Mouse (Mus musculus): ENCODE data around the gene Ybx2. TPM values are rescaled to one million over a fixed set of nuclear protein-coding genes. Genes with fewer than 3 reads are reported as not detected.
"Not testable (repeated sequence)": the region's sequence is repeated elsewhere in the genome, so short reads cannot be mapped to it uniquely, and the experiment has no call there.

The Ybx2 gene
- total RNA-seq, 2 experiments from 2014 or later, result 5.0 TPM; not detected in 1

GRCm38 (mm10) chr11:69950807-69951459 is 15.3 kb downstream of the Ybx2 start:
- no peak for ATAC-seq (replicated peaks; ENCODE audit: low FRiP score, poor library complexity, severe bottlenecking)

GRCm38 (mm10) chr11:69952274-69952673 is 16.7 kb downstream of the Ybx2 start:
- no peak for ATAC-seq (replicated peaks; ENCODE audit: low FRiP score, poor library complexity, severe bottlenecking)

- no peak for ATAC-seq (replicated peaks; ENCODE audit: low FRiP score, poor library complexity, severe bottlenecking)
Observed at GRCm38 (mm10) chr11:69953267-69953915, 17.8 kb downstream of the Ybx2 start.

GRCm38 (mm10) chr11:69955618-69956017 is 20.0 kb downstream of the Ybx2 start:
- not testable (repeated sequence) for ATAC-seq (replicated peaks; ENCODE audit: low FRiP score, poor library complexity, severe bottlenecking)

GRCm38 (mm10) chr11:69956218-69956617 is 20.6 kb downstream of the Ybx2 start:
- no peak for ATAC-seq (replicated peaks; ENCODE audit: low FRiP score, poor library complexity, severe bottlenecking)

GRCm38 (mm10) chr11:69960616-69961015 is 25.0 kb downstream of the Ybx2 start:
- ATAC-seq (replicated peaks; ENCODE audit: low FRiP score, poor library complexity, severe bottlenecking), result peak; percentile 66

- ATAC-seq (replicated peaks; ENCODE audit: low FRiP score, poor library complexity, severe bottlenecking), result no peak
Observed at GRCm38 (mm10) chr11:69961841-69962240, 26.2 kb downstream of the Ybx2 start.

- no peak for ATAC-seq (replicated peaks; ENCODE audit: low FRiP score, poor library complexity, severe bottlenecking)
Observed at GRCm38 (mm10) chr11:69964650-69965270, 29.2 kb downstream of the Ybx2 start, which contains the start of gene Cldn7. Gene Cldn7 (plus strand): TSS chr11:69964779.

- ATAC-seq (replicated peaks; ENCODE audit: low FRiP score, poor library complexity, severe bottlenecking), result 0 out of 2 replicates have a peak, but pooled peaks have one; percentile 13
Observed at GRCm38 (mm10) chr11:69965271-69966005, 29.8 kb downstream of the Ybx2 start.

- 0 out of 2 replicates have a peak, but pooled peaks have one; percentile 17 for ATAC-seq (replicated peaks; ENCODE audit: low FRiP score, poor library complexity, severe bottlenecking)
Observed at GRCm38 (mm10) chr11:69966006-69966859, 30.6 kb downstream of the Ybx2 start.

GRCm38 (mm10) chr11:69966860-69967517 is 31.4 kb downstream of the Ybx2 start:
- no peak for ATAC-seq (replicated peaks; ENCODE audit: low FRiP score, poor library complexity, severe bottlenecking)

GRCm38 (mm10) chr11:69968793-69969192 is 33.2 kb downstream of the Ybx2 start:
- no peak for ATAC-seq (replicated peaks; ENCODE audit: low FRiP score, poor library complexity, severe bottlenecking)

GRCm38 (mm10) chr11:69970222-69970621 is 34.6 kb downstream of the Ybx2 start:
- no peak for ATAC-seq (replicated peaks; ENCODE audit: low FRiP score, poor library complexity, severe bottlenecking)

- no peak for ATAC-seq (replicated peaks; ENCODE audit: low FRiP score, poor library complexity, severe bottlenecking)
Observed at GRCm38 (mm10) chr11:69970775-69971174, 35.2 kb downstream of the Ybx2 start.

GRCm38 (mm10) chr11:69974907-69975306 is 39.3 kb downstream of the Ybx2 start:
- ATAC-seq (replicated peaks; ENCODE audit: low FRiP score, poor library complexity, severe bottlenecking), result no peak

GRCm38 (mm10) chr11:69976271-69976670 is 40.7 kb downstream of the Ybx2 start:
- no peak for ATAC-seq (replicated peaks; ENCODE audit: low FRiP score, poor library complexity, severe bottlenecking)

- ATAC-seq (replicated peaks; ENCODE audit: low FRiP score, poor library complexity, severe bottlenecking), result peak; percentile 59
Observed at GRCm38 (mm10) chr11:69979827-69980195, 44.2 kb downstream of the Ybx2 start.

- ATAC-seq (replicated peaks; ENCODE audit: low FRiP score, poor library complexity, severe bottlenecking), result peak; percentile 86
Observed at GRCm38 (mm10) chr11:69980196-69981140, 44.9 kb downstream of the Ybx2 start.

Measured in erythroblast, adult 5-6 weeks (primary cell).